ENCODE assay signal across 25 mouse cellular contexts in the genomic region with DNA sequence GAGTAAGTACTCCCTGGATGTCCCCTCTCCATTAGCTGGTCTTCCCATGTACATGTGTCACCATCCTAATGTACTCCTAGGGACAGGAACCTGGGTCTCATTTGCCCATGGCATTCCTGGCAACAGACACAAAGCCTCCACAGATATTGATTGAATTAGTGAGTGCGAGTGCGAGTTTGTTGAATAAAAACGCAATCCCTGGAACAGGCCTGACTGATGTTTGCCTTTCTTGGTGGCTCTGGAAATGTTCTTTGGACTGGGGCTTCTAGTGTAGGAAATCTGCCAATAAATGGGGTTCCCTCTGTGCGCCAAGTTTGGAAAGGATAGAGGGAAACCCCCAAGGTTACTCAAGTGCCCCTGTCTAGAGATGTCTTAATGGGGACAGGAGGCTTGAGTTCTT.
"Had no signal": no experiment of that assay in that cellular context is flagged by ENCODE, and none has a peak within 500 bp of the region (broad histone marks: within the 10 kb centered on the region; RNA-seq: fewer than 3 reads in every experiment).

No protein-coding gene starts in this region.

- H3K4me2 ChIP-seq: heart, embryonic 11.5 days; heart, embryonic 13.5 days; heart, embryonic 15.5 days; hindbrain, embryonic 13.5 days; hindbrain, embryonic 15.5 days; kidney, embryonic 15.5 days; limb, embryonic 12.5 days had no signal

- H3K36me3 ChIP-seq: heart, embryonic 13.5 days; heart, embryonic 15.5 days; hindbrain, embryonic 13.5 days; hindbrain, embryonic 15.5 days; kidney, embryonic 15.5 days; limb, embryonic 10.5 days; limb, embryonic 12.5 days had no signal

- DNase-seq: gastrocnemius, postnatal 14 days; gastrocnemius, postnatal 36 days; heart, adult 2 months; heart, postnatal 14 days; heart, postnatal 36 days; kidney, adult 11 months; kidney, adult 2 months; kidney, adult 9 months; kidney, postnatal 14 days; kidney, postnatal 36 days; layer of hippocampus, adult 9-11 months; layer of hippocampus, postnatal 36 days had no signal

- H3K9me3 ChIP-seq: heart, embryonic 13.5 days; heart, embryonic 15.5 days; hindbrain, embryonic 13.5 days; hindbrain, embryonic 15.5 days; kidney, embryonic 15.5 days; limb, embryonic 10.5 days; limb, embryonic 12.5 days had no signal

- H3K27me3 ChIP-seq: hindbrain, embryonic 15.5 days had no signal

- H3K4me3 ChIP-seq: heart, adult 2 months; heart, embryonic 13.5 days; heart, embryonic 15.5 days; hindbrain, embryonic 13.5 days; hindbrain, embryonic 15.5 days; kidney, embryonic 15.5 days; left cerebral cortex, adult 2 months; limb, embryonic 10.5 days; limb, embryonic 12.5 days had no signal

- ATAC-seq: hindbrain, postnatal 0 days; intestine, embryonic 16.5 days had no signal

- H3K27ac ChIP-seq: heart, adult 2 months; heart, embryonic 13.5 days; heart, embryonic 15.5 days; hindbrain, embryonic 13.5 days; hindbrain, embryonic 15.5 days; hindbrain, postnatal 0 days; kidney, embryonic 15.5 days; kidney, postnatal 0 days; left cerebral cortex, adult 2 months; limb, embryonic 10.5 days; limb, embryonic 12.5 days; liver, embryonic 14.5 days had no signal

- H3K9ac ChIP-seq: heart, embryonic 13.5 days; heart, embryonic 15.5 days; hindbrain, embryonic 13.5 days; hindbrain, embryonic 15.5 days; kidney, embryonic 15.5 days; limb, embryonic 12.5 days; liver, embryonic 14.5 days had no signal
